Comparison of ENCODE assay signal across 17 mouse cellular contexts in genomic region chr1:91434905-91435304, GRCm38 (mm10).
"Had no signal": no experiment of that assay in that cellular context is flagged by ENCODE, and none has a peak within 500 bp of the region (broad histone marks: within the 10 kb centered on the region; RNA-seq: fewer than 3 reads in every experiment).

No protein-coding gene starts in this region.

- ATAC-seq: midbrain, embryonic 13.5 days had no signal

- DNase-seq: kidney, adult 18-20 months; kidney, postnatal 4 days; lung, embryonic 14.5 days; lung, postnatal 14 days; right cerebral cortex, adult 18-20 months; right cerebral cortex, postnatal 25 days; thymus, postnatal 4 days had no signal

- H3K4me2 ChIP-seq: kidney, embryonic 15.5 days; liver, embryonic 11.5 days; liver, embryonic 15.5 days; lung, embryonic 14.5 days; midbrain, embryonic 13.5 days; neural tube, embryonic 15.5 days had no signal

- H3K9me3 ChIP-seq: kidney, embryonic 15.5 days; limb, embryonic 10.5 days; liver, embryonic 15.5 days; megakaryocyte, embryonic 14.5 days; midbrain, embryonic 13.5 days; neural tube, embryonic 15.5 days had no signal

- H3K27ac ChIP-seq: limb, embryonic 10.5 days; liver, embryonic 15.5 days; macrophage; midbrain, embryonic 13.5 days had no signal

- H3K9ac ChIP-seq: kidney, embryonic 15.5 days; liver, embryonic 15.5 days; lung, embryonic 14.5 days; midbrain, embryonic 13.5 days; neural tube, embryonic 15.5 days had no signal

- H3K36me3 ChIP-seq: limb, embryonic 10.5 days had no signal

- H3K4me3 ChIP-seq: kidney, embryonic 15.5 days; left cerebral cortex, adult 2 months; limb, embryonic 10.5 days; liver, embryonic 15.5 days; megakaryocyte, embryonic 14.5 days; midbrain, embryonic 13.5 days; myocyte; neural tube, embryonic 15.5 days had no signal

- H3K27me3 ChIP-seq: kidney, embryonic 15.5 days; liver, embryonic 15.5 days; megakaryocyte, embryonic 14.5 days; midbrain, embryonic 13.5 days; neural tube, embryonic 15.5 days had no signal
